ENCODE assay signal across 7 mouse cellular contexts in the genomic region with DNA sequence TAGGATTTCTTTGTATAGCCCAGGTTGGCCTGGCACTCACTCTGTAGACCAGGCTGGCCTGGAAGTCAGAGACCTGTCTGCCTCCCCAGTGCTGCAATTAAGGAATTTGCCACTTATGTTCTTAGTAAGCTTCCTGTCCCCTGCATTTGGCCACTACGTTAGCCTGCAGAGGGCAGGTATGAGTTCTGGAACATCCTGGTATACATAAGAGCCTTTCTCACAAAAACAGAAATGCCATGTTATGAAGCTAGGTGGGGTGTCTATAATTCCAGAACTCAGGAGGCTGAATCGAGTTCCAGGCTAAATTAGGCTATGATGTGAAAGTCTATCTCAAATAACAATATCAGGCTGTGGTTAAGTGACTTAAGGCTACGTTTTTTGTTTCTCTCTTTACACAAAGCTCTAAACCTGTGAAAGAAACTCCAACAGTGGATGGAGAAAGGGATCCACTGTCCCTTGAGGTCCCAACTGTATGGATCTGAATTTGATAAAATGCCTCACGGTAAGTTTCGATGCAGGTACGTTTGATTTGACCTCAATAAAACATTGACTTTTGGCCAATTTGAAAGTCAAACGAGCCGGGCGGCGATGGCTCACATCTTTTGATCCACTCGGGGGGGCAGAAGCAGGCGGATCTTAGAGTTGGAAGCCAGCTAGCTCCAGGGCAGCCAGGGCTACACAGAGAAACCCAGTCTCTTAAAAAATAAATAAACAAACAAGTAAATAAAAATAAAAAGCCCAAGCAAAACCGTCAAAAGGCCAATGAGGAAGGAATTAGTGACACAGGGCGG. TPM values are rescaled to one million over a fixed set of nuclear protein-coding genes. Genes with fewer than 3 reads are reported as not detected.
DNase-seq lines count a peak whose midpoint lies in the region; ATAC-seq lines count a peak whose summit lies in the region.

No protein-coding gene starts in this region.

- peak overlapping the region; percentile 88 for H3K27ac ChIP-seq in forebrain, embryonic 15.5 days (replicated peaks)
- H3K27ac ChIP-seq in midbrain, embryonic 14.5 days (replicated peaks; ENCODE audit: low read depth, low read length): peak overlapping the region; percentile 80

- peak overlapping the region; percentile 92 for H3K9ac ChIP-seq in forebrain, embryonic 15.5 days (replicated peaks)
- peak overlapping the region; percentile 88 for H3K9ac ChIP-seq in midbrain, embryonic 14.5 days (replicated peaks; ENCODE audit: low read length)

- 13% methylated on average over 14 of the region's 14 CpGs for WGBS in forebrain, embryonic 15.5 days
- 14% methylated on average over 14 of the region's 14 CpGs for WGBS in midbrain, embryonic 14.5 days

- no peaks in the 10 kb centered on the region for H3K27me3 ChIP-seq in forebrain, embryonic 15.5 days
- no peaks in the 10 kb centered on the region for H3K27me3 ChIP-seq in midbrain, embryonic 14.5 days (ENCODE audit: control insufficient read depth, insufficient read depth, low read length)

- H3K9me3 ChIP-seq in forebrain, embryonic 15.5 days: no peaks in the 10 kb centered on the region
- H3K9me3 ChIP-seq in midbrain, embryonic 14.5 days (ENCODE audit: control insufficient read depth, low read length): no peaks in the 10 kb centered on the region

- H3K4me3 ChIP-seq in forebrain, embryonic 15.5 days: peak overlapping the region; percentile 74
- peak overlapping the region; percentile 76 for H3K4me3 ChIP-seq in midbrain, embryonic 14.5 days (replicated peaks; ENCODE audit: low read depth, low read length)

- peak; percentile 26 for DNase-seq in retina, postnatal 1 day
- no peak for DNase-seq in retina, embryonic 14.5 days (ENCODE audit: low spot score)
- DNase-seq in brain, adult 2 months (ENCODE audit: low read depth, low spot score): peak; percentile 88
- DNase-seq in kidney, postnatal 36 days: peak; percentile 29 to 44
- peak; percentile 59 for DNase-seq in midbrain, embryonic 14.5 days
- no peak for DNase-seq in right cerebral cortex, postnatal 4 days

- no peak for ATAC-seq in forebrain, embryonic 15.5 days (replicated peaks)
- no peak for ATAC-seq in midbrain, embryonic 14.5 days (ENCODE audit: low FRiP score, low TSS enrichment)

- H3K4me1 ChIP-seq in forebrain, embryonic 15.5 days: peaks cover 25% of the 10 kb centered on the region
- peaks cover 10% of the 10 kb centered on the region for H3K4me1 ChIP-seq in midbrain, embryonic 14.5 days (ENCODE audit: control insufficient read depth, insufficient read depth, low read length)

- H3K4me2 ChIP-seq in forebrain, embryonic 15.5 days (replicated peaks): peak overlapping the region; percentile 77
- peak overlapping the region; percentile 87 for H3K4me2 ChIP-seq in midbrain, embryonic 14.5 days (ENCODE audit: low read length)

- H3K36me3 ChIP-seq in forebrain, embryonic 15.5 days: peaks cover 14% of the 10 kb centered on the region; the same call in 1 of the 2 replicates
- peaks cover 8% of the 10 kb centered on the region for H3K36me3 ChIP-seq in midbrain, embryonic 14.5 days (ENCODE audit: control insufficient read depth, insufficient read depth, low read length)

RNA-seq across cellular contexts. Expression of a gene that starts 0.7 kb away (rescaled TPM):
- 103 and 106 TPM in 2 replicates for polyA plus RNA-seq in forebrain, embryonic 15.5 days (2015; fragmentation: Nextera tagmentation; extraction: Ambion mirVana)
- 86.6 and 92.4 TPM in 2 replicates for polyA plus RNA-seq in midbrain, embryonic 14.5 days (2014; fragmentation: Nextera tagmentation; extraction: Ambion mirVana)

RNA-seq across cellular contexts. Expression of a gene that starts 11.8 kb away (rescaled TPM):
- 50.8 and 64.3 TPM in 2 replicates for polyA plus RNA-seq in forebrain, embryonic 15.5 days (2015; fragmentation: Nextera tagmentation; extraction: Ambion mirVana)
- 89.6 and 94.9 TPM in 2 replicates for polyA plus RNA-seq in midbrain, embryonic 14.5 days (2014; fragmentation: Nextera tagmentation; extraction: Ambion mirVana)

RNA-seq across cellular contexts. Expression of a gene that starts 20.0 kb away (rescaled TPM):
- 0.08 and 0.29 TPM in 2 replicates for polyA plus RNA-seq in forebrain, embryonic 15.5 days (2015; fragmentation: Nextera tagmentation; extraction: Ambion mirVana)
- 0.16 and 0.24 TPM in 2 replicates for polyA plus RNA-seq in midbrain, embryonic 14.5 days (2014; fragmentation: Nextera tagmentation; extraction: Ambion mirVana)

RNA-seq across cellular contexts. Expression of a gene that starts 37.5 kb away (rescaled TPM):
- polyA plus RNA-seq in forebrain, embryonic 15.5 days (2015; fragmentation: Nextera tagmentation; extraction: Ambion mirVana): 0.11 and 0.14 TPM in 2 replicates
- 0.18 and 0.38 TPM in 2 replicates for polyA plus RNA-seq in midbrain, embryonic 14.5 days (2014; fragmentation: Nextera tagmentation; extraction: Ambion mirVana)

RNA-seq across cellular contexts. Expression of a gene that starts 45.5 kb away (rescaled TPM):
- polyA plus RNA-seq in forebrain, embryonic 15.5 days (2015; fragmentation: Nextera tagmentation; extraction: Ambion mirVana): 50.2 and 52.8 TPM in 2 replicates
- 44.4 and 59.1 TPM in 2 replicates for polyA plus RNA-seq in midbrain, embryonic 14.5 days (2014; fragmentation: Nextera tagmentation; extraction: Ambion mirVana)

Comparison
In these comparisons a context has a peak if more than half of its experiments do, and no peak if none do; other contexts are left out.
1. DNase-seq: peak in retina, postnatal 1 day (single experiment), brain, adult 2 months (single experiment), kidney, postnatal 36 days (2 of 2) and midbrain, embryonic 14.5 days (single experiment); none in retina, embryonic 14.5 days (single experiment) and right cerebral cortex, postnatal 4 days (single experiment).